Mouse (Mus musculus) thymus, adult 2 months (tissue): ENCODE measurements around the gene Macf1.

Experiments used
- CTCF ChIP-seq: fragments of 200-500 bp; IDR thresholded peaks from 2 replicates; pipeline ENCODE4 v1.5.1; 2012; ENCODE audit warnings: mild to moderate bottlenecking, control low read depth, low read length, moderate library complexity, borderline replicate concordance; ENCODE audit not compliant: control insufficient read depth, poor library complexity, insufficient read depth; ENCODE audit errors: extremely low read depth
- POLR2A ChIP-seq: fragments of 200-500 bp; IDR thresholded peaks from 2 replicates; pipeline ENCODE4 v1.6.1; 2012; ENCODE audit warnings: mild to moderate bottlenecking, low read length, control low read depth, moderate library complexity; ENCODE audit not compliant: control insufficient read depth, poor library complexity, insufficient read depth; ENCODE audit errors: extremely low read depth

DNA sequence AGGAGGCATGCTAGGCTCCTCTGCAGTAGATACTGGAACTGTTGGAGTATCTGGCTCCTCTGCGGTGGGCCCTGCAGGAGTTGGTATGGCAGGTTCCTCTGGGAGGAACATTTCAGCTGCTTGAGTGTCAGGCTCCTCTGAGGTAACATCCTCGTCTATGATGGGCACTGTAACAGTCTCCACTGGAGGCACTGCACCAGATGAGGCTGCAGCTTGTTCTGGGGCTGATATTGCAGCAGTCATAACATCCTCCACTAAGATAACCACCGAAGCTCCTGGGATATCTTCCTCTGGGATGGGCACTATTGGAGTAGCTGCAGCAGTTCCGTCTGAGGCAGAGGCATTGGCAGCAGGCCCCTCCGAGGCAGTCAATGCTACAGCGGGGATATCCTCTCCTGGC lies 276.4 kb downstream of the Macf1 start:
- no peak for TF ChIP-seq CTCF
- no peak for TF ChIP-seq POLR2A
